Mouse (Mus musculus): ENCODE results near the gene Fam193b.
"Not testable (repeated sequence)": the region's sequence is repeated elsewhere in the genome, so short reads cannot be mapped to it uniquely, and the experiment has no call there.

The Fam193b gene

DNA sequence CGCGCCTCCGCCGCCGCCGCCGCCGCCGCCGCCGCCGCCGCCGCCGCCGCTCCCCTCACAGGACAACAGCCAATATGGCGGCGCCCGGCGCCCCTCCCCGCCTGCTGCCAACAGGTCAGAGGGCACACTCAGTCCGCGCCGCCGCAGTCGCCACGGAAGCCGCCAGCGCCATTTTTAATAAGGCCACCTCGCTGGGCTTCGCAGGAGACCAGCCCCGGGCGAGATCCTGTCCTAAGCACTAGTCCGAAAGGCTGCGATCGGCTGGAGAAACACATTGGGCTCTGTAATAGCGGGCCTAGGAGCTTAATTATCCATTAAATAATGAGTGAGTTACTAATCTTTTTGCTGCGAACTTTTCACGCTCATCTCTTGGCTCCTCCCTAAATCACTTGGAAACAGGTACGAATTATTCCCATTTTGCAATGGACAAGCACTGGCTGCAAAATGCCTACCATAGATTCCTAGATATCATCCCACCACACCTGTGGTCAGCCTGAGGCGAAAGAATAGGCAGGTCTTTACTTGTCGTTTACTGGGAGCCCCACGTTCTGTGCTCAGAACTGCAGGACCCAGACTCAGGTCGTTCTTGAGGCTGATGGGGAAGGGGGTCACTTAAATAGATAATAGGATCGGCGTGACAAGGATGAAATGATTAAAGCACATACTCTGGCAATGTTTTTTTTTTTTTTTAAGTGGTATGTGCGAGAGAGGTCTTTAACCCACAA, at the start of gene Fam193b:
Fam193b (minus strand) TSS at position 94 of the 725 bp plus-strand sequence.
- no peak for DNase-seq (ENCODE audit: extremely low read depth, low read depth, low spot score)

DNA sequence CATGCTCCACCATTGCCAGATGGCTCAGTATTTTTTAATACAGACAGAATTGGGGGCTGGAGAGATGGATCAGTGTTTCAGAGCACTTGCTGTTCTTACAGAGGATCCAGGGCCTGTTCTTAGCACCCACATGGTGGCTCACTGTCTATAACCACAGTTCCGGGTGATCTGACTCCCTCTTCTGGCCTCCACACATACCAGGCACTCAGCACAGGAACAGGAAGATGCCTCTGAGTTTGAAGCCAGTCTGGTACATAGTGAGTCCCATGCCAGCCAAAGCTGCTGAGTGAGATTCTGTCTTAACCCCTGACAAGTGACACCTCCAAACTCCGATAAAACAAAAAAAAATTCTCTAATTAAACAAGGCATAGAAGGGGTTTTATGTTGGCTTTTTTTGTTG, 49.4 kb upstream of the Fam193b start:
- no peak for DNase-seq (ENCODE audit: extremely low read depth, low read depth, low spot score)

DNA sequence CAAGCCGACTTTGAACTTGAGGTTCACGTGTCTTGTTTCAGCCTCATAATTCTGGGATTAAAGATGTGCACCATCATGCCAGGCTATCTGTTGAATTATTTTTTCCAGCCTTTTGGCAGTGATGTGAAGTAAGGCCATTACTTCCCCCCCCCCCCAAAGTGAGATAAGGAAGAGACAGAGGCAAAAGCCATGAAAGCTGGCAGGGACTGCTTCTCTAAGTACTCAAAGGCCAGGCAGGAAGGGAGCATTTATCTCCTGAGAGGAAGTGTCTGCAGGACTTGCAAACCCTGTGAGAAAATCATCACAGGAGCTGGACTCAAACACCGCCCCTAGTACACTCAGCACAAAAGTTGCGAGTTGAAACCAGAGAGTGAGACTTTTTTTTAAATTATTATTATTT, 48.4 kb upstream of the Fam193b start:
- no peak for DNase-seq (ENCODE audit: extremely low read depth, low read depth, low spot score)

DNA sequence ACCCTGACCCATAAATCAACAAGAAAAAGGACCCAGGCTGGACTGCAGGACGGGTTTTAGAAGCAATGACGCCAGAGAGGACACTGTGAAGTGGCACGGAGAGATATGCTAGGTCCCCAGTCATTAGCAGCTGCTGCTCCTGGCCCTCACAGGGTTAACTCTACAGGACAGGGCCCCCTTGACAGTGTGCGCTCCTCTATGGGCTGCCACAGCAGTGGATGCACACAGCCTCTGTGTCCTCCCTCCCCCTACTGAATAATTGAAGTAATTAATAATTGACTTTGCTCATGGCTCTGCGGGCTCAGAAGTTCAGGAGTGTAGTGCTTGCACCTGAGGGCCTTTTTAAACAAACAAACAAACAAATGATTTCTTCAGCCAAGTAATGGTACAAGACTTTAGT, 42.6 kb upstream of the Fam193b start:
- no peak for DNase-seq (ENCODE audit: extremely low read depth, low read depth, low spot score)

DNA sequence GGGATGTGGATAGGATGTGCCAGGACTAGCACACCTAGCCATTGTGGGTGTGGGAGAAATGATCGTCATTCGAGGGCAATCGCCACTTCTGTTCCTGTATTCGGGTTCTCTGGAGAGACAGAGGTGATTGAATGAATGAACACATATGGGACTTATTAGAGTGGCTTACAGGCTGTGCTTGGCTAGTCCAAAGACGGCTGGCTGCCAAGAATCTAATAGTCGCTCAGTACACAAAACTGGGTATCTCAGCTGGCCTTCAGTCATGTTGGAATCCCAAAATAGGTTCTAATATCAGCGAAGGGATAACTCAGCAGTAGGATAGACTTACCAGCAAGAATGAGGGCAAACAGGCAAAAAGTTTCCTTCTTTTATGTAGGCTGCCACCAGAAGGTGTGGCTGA, 41.1 kb upstream of the Fam193b start:
- no peak for DNase-seq (ENCODE audit: extremely low read depth, low read depth, low spot score)

DNA sequence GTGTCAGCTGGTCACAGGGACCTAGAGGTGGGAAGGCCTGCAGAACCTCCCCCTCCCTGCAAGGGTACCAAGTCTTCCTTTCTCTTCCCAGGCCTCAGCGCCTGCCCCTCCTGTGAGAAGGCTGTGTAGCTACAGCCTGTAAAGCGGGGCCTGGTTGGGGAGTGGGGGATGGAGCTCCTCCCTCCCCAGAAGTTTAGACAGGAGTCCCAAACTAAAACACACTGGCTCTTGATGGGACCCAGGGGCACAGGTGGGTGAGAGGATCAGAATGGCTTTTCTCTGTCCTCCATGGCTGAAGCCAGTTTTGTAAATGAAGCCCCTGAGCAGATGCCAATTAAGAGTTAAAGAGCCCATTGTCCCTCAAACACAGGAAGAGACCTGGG, 36.7 kb upstream of the Fam193b start:
- no peak for DNase-seq (ENCODE audit: extremely low read depth, low read depth, low spot score)

DNA sequence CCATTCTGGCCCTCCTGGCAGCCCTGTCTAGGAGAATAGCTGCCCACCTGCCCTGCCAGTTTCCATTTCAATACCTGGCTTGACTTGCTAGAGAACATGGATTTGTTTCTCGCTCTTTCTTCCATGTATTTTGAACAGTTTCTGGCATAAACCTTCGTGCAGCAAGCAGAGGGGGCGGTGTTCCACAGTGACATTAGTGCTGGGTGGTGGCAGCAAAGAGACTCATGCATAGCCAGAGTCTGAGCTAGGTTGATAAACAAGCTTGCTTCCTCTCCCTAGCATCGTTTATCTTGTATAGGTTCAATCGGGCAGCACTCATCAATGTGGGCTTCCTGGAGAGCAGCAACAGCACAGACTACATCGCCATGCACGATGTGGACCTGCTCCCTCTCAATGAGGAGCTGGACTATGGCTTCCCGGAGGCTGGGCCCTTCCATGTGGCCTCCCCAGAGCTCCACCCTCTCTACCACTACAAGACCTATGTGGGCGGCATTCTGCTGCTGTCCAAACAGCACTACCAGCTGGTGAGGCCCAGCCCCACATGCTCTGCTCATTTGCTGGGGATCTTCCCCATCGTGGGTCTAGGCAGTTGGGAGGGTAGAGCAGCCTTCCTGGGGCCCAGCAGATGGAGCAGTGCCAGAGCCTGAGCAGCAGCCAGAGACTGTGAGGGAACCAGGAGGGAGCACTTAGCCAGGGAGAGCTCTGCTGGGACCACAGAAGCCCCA, 36.1 kb upstream of the Fam193b start:
- no peak for DNase-seq (ENCODE audit: extremely low read depth, low read depth, low spot score)

DNA sequence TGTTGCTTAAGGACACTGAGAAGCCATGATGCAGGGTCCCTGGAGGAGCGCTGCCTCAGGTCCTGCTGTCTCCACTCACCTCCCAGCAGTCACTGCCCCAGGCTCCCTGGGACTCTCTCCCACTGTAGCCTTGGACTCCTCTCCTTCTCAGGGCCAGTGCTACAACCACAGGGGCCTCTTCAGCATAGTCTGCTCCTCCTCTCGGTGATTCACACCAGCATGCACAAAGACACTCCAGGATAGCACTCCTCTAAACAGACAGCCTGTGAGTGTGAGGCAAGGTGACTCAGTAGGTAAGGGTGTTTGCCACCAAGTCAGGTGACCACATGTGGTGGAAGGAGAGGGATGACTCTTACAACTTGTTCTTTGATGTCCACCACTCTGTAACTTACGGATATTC, 33.7 kb upstream of the Fam193b start:
- no peak for DNase-seq (ENCODE audit: extremely low read depth, low read depth, low spot score)

DNA sequence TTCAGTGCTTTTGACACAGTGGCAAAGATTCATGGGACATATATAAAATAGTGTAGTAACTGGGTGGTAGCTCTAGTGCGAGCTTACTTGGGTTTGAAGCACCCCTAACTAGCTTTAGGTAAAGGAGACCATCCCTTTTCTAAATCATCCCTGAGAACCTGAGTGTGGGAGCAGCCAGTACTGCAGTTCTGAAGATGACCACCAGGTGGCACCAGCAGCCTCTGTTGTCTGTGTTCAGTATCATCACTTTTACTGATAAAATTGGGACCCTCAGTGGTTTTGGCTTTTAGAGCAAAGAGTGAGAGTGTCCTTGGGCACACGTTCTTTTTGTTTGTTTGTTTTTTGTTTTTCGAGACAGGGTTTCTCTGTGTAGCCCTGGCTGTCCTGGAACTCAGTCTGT, 30.7 kb upstream of the Fam193b start:
- DNase-seq (ENCODE audit: extremely low read depth, low read depth, low spot score) = no peak

DNA sequence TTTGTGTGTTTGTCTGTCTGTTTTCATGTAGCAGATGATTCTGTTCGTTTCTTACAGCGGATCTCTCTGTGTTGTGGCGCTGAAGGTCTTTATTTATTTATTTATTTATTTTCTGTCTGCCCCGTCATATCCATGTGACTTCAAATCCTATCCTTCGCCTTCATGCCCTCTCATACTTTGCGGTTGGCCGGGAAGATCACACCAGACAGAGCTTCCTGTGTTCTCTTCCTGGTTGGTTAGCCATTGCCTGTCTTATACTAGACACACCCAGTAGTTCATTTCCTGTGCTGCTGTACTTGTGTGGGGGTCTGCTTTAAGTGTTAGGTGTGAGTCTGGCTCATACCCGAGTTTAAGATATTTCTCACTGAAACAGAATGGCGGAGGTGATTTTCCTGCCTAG, 29.7 kb upstream of the Fam193b start:
- no peak for DNase-seq (ENCODE audit: extremely low read depth, low read depth, low spot score)

DNA sequence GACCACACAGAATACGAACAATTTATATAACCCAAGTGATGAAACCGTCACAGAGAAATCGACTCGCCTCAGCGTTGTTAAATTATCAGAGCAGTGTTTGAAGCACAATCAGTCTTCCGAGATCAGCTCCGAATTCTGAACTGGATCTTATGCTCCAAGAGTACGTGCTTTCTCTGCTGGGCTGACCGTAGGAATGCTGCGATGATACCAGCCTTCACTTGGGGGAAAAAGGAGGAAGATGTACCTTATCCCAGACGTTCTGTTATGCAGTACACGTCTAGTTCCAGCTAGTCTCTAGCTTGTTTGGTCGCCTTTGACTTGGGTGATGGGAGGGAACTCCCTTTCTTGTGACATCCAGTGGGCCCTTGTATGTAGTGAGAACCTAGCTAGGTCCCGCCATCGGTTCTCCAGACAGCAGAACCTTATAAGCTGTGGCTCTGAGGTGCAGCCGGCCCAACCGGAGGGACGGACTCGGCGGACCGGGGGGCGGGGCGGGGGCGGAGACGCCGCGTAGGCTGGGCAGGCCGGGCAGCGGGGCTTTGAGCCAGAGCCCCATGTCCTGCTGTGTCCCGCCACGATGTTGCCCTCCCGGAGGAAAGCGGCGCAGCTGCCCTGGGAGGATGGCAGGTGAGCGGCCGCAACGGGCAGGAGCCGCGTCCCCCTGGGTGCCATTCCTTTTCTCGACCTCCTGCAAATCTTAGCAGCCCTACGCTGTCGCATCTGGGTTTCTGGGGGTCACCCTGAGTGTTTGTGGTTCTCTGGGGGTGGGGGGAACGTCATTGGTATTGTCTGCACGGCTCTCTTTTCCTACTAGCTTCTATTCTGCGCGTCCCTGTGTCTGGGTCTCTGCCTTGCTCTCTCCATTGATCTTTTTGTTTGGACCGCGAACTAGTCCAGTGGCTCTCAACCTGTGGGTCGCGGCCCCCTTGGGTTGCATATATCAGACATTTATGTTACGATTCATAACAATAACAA, 28.9 kb upstream of the Fam193b start, which contains the start of gene B4galt7:
B4galt7 (plus strand) TSS at position 331 of the 975 bp plus-strand sequence.
- no peak for DNase-seq (ENCODE audit: extremely low read depth, low read depth, low spot score)

DNA sequence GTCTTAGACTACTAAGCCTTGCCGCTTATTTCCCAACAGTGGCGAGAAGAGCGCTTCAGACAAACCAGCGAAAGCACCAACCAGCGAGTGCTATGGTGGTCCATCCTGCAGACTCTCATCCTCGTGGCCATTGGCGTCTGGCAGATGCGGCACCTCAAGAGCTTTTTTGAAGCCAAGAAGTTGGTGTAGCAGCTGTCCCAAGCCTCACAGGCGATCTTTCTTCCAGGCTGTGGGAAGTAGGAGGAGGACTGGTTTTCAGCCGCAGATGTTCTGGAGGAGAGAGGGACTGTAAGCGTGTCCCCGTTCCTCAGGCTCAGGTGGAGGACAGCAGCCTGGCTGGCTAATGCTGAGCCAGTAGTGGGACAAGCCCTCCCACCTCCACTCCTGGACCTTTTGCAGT, 25.9 kb upstream of the Fam193b start:
- no peak for DNase-seq (ENCODE audit: extremely low read depth, low read depth, low spot score)

DNA sequence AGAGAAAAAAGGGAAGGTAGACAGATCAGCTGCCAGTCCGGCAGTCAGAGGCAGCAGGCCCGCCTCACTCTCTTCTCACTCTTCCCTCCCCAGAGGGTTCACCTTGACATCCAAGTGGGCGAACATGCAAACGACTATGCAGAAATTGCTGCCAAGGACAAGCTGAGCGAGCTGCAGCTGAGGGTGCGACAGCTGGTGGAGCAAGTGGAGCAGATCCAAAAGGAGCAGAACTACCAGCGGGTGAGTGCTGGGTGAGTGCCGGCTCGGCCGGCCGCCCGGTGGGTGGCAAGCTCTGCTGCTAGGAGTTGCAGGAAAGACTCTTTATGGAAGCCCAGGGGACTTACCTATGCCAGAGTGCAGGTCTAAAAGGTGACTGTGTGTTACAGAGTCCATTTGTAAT, 24.5 kb upstream of the Fam193b start:
- no peak for DNase-seq (ENCODE audit: extremely low read depth, low read depth, low spot score)

DNA sequence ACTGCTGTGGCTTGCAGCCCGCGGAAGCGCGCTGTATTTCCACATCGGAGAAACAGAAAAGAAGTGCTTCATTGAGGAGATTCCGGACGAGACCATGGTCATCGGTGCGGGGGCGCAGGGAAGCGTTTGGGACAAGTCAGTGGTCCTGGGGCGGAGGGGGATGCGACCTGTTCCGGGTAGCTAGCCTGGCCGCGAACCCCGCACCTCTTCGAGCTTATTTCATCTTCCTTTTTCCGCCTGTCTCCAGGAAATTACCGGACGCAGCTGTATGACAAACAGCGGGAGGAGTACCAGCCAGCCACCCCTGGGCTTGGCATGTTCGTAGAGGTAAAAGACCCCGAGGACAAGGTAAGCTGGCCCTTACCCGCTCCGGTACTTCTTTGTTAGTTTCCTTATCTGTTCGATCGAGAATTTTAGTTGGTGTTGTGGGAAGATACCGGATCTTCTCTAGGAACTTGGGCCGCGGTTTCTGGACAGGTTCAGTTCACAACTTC, 22.4 kb upstream of the Fam193b start:
- no peak for DNase-seq (ENCODE audit: extremely low read depth, low read depth, low spot score)

DNA sequence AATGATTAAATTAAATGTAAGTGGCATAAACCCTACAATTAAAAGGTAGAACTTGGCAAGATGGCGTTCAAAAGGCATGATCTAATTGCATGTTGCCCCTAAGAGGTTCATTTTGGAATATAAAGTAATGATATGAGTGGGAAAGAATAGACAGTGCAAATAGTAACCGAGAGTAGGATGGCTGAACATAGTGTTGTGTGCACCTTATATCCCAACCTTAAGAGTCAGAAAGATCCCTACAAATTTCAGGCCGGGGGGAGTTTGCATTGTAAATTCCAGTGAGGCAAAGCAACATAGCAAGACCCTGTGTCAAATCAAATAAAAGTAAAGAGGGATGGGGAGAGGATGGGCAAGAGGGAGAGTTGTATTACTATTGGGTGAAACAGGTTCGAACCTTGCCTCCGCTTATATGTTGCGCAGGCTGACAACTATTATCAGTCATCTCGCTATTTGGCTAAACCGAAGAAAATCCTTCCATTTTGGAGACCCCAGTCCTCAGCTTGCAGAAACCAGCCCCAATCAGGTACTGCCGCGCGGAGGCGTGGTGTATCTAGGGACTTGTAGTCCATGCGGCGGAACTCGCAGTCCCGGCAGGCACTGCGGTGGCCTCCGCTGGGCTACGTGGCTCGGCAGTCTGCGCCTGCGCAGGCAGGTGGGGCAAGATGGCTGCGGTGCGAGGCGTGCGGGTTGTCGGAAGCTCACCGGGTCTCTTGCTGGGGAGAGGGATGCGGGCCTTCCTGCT, 21.8 kb upstream of the Fam193b start:
- DNase-seq (ENCODE audit: extremely low read depth, low read depth, low spot score) = no peak

DNA sequence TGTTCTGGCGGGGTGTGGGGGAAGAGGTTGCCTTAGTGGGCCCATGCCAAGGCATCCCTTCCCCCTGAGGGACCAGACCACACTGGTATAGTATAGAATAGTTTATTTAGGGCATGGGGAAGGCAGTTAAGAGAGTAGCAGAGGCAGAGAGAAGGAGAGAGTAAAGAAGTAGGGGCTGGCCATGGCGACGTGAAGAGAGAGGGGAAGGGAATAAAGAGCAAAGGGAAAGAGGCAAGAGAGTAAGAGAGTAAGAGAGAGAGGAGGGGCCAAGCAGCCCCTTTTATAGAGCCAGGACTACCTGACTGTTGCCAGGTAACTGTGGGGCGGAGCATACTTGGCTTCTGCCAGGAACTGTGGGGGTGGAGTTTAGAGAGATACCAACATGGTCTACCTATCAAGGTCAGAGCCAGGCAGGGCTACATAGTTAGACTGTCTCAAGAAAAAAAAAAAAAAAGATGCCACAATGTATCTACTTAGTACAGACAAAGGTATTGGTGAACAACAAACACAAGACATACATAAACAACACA, 21.1 kb upstream of the Fam193b start:
- DNase-seq (ENCODE audit: extremely low read depth, low read depth, low spot score) = no peak

DNA sequence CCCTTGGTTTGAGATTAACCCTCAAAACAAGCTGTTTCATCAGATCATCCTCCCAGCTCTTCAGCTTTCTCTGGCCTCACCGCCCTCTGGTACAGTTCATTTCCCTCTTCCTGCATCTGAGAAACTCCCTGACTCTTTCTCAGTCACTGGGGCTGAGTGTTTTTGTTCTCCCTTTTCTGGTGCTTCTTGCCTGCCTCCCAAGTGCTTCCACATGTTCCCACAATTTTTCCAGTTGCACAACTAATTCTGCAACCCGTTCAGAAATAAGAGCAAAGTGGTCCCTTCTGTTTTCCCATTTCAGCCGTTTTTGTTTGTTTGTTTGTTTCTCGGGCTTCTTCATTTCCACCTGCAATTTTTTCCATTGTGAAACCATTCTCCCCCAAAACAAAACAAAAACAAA, 7.2 kb upstream of the Fam193b start:
- no peak for DNase-seq (ENCODE audit: extremely low read depth, low read depth, low spot score)

DNA sequence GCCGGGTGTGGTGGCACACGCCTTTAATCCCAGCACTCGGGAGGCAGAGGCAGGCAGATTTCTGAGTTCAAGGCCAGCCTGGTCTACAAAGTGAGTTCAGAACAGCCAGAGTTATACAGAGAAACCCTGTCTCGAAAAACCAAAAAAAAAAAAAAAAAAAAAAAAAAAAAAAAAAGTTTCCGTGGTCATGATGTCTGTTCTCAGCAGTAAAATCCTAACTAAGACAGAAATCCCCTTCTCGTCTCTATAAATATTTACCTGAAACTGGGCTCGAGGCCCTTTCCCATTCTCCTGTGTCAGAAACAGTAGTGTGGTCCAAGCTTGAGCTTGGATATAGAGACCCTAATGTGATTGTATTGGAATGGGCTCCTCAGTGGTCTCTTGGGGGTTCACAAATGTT, 6.0 kb upstream of the Fam193b start:
- not testable (repeated sequence) for DNase-seq (ENCODE audit: extremely low read depth, low read depth, low spot score)

DNA sequence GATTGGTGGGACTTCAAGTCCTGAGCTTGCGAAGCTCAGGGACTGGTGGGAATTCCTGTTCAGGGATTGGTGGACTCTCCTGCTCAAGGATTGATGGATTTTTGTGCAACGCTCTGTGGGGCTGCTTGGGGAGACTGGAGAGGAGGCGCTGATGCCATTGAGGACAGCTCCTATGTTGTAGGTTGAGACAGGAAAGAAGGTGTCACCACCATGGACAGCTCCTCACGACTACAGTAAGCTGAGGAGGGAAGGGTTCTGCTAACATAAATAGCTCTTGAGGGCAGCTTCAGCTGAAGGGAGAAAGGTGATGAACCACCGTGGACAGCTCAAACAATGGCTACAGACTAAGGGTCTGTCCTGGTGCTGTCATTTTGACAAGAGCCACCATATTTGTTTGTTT, 5.0 kb upstream of the Fam193b start:
- no peak for DNase-seq (ENCODE audit: extremely low read depth, low read depth, low spot score)

DNA sequence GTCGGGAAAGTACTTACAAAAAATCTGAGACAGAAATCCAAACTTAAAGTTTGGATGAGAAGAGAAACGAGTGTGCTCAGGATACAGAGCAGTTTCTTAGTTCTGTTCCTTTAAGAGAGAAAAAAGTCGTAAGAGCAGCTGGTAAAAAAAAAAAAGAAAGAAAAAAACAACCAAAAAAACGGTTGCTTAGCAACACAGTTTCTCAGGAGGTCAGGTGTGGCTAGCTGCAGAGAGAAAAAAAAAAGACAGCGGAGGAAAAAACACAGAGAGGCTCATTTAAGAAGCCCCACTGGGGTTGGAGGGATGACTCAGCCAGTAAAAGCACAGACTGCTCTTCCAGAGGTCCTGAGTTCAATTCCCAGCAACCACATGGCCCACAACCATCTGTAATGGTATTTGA, 3.4 kb upstream of the Fam193b start:
- DNase-seq (ENCODE audit: extremely low read depth, low read depth, low spot score) = no peak
